Comparison of ENCODE assay signal across 19 mouse cellular contexts in the genomic region with DNA sequence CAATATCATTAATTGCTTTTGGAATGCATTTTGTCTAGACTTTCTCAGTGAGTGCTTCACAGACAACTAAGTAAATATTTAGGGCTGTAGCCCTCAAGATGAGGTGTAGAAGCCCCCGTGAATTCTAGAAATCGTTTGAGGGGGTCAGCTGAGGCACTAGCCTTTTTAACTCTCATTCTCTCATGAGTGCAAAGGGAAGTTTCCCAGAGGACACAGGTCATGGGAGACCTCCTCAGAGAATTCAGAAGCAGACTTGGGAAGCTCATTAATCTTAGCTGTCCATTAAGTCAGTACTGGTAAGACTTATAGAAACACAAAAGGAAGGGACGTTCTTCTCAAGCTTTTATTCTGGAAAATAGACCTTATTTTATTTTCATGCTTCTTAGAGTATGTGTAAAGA.
"Had no signal": no experiment of that assay in that cellular context is flagged by ENCODE, and none has a peak within 500 bp of the region (broad histone marks: within the 10 kb centered on the region; RNA-seq: fewer than 3 reads in every experiment).

No protein-coding gene starts in this region.

- H3K27ac ChIP-seq: left cerebral cortex, adult 2 months; limb, embryonic 12.5 days; limb, embryonic 15.5 days; liver, embryonic 14.5 days; midbrain, embryonic 10.5 days; midbrain, embryonic 13.5 days; neural tube, embryonic 12.5 days had no signal

- H3K9me3 ChIP-seq: limb, embryonic 12.5 days; limb, embryonic 15.5 days; midbrain, embryonic 10.5 days; midbrain, embryonic 13.5 days; neural tube, embryonic 12.5 days had no signal

- H3K4me1 ChIP-seq: limb, embryonic 12.5 days; limb, embryonic 15.5 days; midbrain, embryonic 13.5 days; neural tube, embryonic 12.5 days had no signal

- H3K4me2 ChIP-seq: limb, embryonic 12.5 days; limb, embryonic 15.5 days; liver, embryonic 11.5 days; lung, embryonic 14.5 days; midbrain, embryonic 13.5 days; neural tube, embryonic 12.5 days had no signal

- H3K27me3 ChIP-seq: limb, embryonic 12.5 days; limb, embryonic 15.5 days; midbrain, embryonic 13.5 days; neural tube, embryonic 12.5 days had no signal

- H3K4me3 ChIP-seq: left cerebral cortex, adult 2 months; limb, embryonic 12.5 days; limb, embryonic 15.5 days; midbrain, embryonic 10.5 days; midbrain, embryonic 13.5 days; myocyte; neural tube, embryonic 12.5 days had no signal

- DNase-seq: kidney, postnatal 10 days; layer of hippocampus, postnatal 36 days; left cerebral cortex, postnatal 4 days; liver, postnatal 0 days; lung, embryonic 14.5 days; retina, postnatal 1 day; thymus, adult 18-20 months; thymus, postnatal 36 days had no signal

- H3K9ac ChIP-seq: limb, embryonic 12.5 days; limb, embryonic 15.5 days; liver, embryonic 14.5 days; liver, postnatal 0 days; lung, embryonic 14.5 days; midbrain, embryonic 13.5 days; neural tube, embryonic 12.5 days had no signal

- H3K36me3 ChIP-seq: limb, embryonic 12.5 days; limb, embryonic 15.5 days; midbrain, embryonic 10.5 days; midbrain, embryonic 13.5 days; neural tube, embryonic 12.5 days had no signal

- ATAC-seq: liver, postnatal 0 days; lung, postnatal 0 days; midbrain, embryonic 13.5 days; midbrain, embryonic 16.5 days had no signal
